Mouse (Mus musculus): ENCODE results near the gene Sptssa. TPM values are rescaled to one million over a fixed set of nuclear protein-coding genes. Genes with fewer than 3 reads are reported as not detected.
"Not testable (repeated sequence)": the region's sequence is repeated elsewhere in the genome, so short reads cannot be mapped to it uniquely, and the experiment has no call there.

Sptssa gene
- 100 to 1,000 TPM; 190 to 247 (median 231) TPM for polyA plus RNA-seq (2017; shearing (Covaris generic))

DNA sequence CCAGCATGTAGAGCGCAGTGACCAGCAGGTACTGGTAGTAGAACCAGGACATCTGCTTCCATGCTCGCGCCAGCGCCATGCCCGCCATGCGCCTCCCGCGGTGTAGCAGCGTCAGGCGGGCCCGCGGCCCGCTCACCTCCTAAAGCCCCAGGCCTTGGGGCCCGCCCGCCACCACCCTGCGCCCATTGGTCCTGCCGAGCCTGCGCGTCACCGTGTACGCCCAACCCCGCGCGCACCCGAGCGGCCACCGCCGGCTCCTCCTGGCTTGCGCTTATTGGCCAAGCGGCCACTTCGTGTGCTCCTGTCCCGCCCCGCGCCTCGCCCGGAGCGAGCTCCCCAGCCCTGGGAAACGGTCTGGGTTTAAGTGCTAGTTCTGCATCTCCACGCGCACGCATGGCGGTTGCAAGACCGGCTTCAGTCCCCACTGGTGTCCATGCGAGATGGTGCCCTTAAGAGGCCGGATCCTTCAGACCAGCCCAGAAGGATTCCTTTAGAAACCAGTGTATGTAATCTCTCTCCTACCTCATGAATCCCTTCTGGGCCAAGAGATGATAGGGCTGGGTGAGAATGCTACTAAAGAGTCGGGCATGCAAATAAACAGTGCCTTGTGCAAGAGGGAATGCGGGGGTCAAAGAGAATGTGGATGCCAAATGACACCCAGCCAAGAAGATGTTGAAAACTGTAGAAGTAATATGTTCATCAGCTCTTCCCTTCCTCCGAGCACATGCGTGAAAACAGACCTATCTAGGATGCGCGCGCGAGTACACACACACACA lies at the start of gene Sptssa:
TSS of gene Sptssa (minus strand) at position 178 of the 776 bp plus-strand sequence.
- ATAC-seq: peak; percentile 97

DNA sequence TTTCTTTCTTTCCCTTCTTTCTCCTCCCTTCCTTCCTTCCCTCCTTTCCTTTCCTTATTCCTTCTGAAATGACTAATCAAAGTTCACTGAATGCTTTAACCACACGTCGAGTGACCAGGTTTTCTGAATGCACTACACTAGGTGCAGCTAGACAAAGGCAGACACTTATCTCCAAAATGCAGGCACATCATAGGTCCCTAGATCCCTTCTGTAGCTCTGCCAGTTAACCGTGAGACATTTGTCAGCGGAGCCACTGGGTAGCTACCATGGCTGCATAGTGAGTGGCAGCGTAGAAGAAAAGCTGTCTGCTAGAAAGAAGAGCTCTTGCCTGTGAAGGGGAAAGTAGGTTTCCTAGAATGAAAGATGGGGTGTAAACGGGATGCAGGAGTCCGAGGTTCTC lies 43.0 kb upstream of the Sptssa start:
- ATAC-seq: no peak

DNA sequence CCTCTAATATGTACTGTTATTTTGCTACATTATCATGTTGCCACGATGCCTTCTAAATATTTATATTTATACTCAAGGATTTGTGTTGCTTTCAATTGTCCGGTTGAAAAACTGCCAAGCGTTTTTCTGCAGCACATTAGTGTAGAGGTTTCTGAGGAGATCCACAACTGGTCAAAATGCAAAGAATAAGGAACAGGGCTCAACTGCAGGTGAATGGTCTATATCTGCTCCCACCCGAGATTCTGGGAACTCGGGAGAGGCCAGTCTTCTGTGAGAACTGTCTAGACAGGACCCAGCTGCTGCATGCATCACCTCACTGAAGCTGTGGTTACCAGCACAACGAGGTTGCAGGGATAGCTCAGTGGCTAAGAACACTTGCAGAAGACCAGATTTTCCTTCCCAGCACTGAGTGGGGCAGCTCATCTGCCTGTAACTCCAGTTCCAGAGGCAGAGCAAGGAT lies 41.4 kb upstream of the Sptssa start:
- ATAC-seq: no peak

DNA sequence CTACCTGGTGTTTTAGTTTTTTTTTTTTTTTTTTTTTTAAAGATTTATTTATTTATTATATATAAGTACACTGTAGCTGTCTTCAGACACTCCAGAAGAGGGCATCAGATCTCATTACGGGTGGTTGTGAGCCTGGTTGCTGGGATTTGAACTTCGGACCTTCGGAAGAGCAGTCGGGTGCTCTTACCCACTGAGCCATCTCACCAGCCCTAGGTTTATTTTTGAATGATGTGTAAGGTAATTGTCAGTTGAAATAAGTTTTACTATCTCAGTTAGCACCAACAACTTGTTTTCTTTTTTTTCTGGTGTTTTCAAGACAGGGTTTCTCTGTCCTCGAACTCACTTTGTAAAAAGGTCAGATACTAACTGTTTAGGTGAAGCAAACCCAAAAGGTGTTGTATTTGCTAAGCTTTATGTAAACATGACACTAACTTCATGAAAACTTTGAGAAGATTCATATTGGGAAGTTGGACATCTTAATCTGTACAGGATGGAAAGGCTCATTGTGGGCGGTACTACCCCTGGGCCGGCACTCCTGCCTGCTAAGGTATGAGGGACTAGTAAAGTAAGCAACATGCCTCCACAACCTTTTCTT lies 40.7 kb upstream of the Sptssa start:
- ATAC-seq: no peak

DNA sequence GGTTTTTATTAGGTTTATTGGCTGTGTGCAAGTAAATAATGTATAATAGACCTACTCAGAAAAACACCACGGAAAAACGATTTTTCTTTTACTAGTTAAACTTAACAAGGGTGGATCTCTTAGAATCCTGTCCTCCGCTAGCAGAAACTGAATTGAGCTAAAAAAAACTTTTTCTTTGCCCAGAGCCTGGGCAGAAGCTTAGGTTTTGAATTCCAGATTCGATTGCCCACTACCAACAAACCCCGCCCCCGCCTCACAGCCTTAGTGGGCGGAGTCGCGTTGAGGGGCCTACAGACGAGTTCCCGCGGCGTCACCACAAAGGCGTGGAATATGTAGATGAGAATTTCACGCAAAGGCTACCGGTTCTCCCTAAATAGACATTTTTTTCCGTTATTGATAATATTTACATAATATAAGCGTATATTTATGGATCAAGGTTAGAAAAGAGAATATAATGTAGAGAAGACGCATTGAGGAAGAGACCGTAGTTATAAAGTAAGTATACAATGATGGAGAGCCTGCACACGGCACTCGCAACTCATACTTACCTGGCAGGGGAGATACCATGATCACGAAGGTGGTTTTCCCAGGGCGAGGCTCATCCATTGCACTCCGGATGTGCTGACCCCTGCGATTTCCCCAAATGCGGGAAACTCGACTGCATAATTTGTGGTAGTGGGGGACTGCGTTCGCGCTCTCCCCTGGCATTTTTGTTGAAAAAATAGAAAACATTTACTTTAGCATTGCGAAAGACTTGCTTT lies 40.0 kb upstream of the Sptssa start:
- peak; percentile 74 for ATAC-seq

DNA sequence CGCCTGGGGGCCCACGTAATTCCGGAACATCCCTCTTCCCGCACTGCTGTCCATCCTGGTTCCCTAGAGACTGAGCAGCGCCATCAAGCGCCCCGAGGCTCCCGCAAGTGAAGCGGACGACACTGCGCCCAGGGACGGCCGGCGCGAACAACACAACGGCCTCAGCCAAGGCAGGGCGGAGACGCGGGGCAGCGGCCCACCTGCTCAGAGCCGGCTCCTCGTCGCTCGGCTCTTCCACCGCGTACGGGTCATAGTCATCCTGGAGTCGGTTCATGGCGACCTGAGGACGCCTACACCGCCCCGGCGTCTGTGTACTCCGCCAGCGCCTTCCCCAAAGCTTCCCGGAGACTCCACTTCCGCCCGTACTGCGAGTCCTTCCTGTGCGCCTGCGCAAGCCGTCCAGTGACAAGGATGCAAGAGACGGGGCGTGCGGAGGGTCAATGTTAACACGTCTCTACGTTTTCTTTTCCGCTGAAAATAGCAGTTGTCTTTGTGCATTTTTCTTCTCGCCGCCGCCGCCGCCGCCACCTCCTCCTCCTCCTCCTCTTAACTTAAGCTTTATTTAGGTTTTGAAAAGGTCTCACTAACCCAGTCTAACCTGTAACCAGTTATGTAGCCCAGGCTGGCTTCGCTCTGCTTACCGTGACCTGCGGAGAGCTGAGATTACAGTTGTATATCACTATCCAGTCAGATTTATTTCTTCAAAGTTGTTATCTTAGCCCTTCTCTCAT lies 39.3 kb upstream of the Sptssa start, which contains the start of gene Eapp:
TSS of gene Eapp (minus strand) at position 387 of the 731 bp plus-strand sequence.
- peak; percentile 72 for ATAC-seq

DNA sequence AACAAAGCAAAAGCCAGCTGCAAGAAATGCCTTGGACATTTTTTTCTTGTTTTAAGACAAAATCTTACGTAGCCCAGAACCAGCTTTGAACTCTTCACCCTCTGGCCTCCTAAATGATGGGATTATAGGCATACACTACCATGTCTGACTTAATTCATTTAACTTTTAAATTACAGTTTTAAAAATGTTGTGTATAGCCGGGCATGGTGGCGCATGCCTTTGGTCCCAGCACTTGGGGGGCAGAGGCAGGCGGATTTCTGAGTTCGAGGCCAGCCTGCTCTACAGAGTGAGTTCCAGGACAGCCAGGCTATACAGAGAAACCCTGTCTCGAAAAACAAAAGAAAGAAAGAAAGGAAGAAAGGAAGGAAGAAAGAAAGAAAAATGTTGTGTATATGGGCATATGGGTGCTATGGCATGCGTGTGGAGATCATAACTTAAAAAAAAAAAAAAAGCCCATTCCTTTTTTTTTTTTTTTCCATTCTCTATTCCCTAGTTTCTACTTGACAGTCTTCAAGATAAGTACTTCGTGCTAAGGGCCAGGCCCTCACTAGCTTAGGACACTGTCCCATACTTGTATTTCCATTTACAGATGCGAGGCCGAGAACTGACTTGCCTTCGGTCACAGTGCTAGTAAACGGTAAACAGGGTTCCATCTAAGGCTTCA lies 38.6 kb upstream of the Sptssa start:
- no peak for ATAC-seq

DNA sequence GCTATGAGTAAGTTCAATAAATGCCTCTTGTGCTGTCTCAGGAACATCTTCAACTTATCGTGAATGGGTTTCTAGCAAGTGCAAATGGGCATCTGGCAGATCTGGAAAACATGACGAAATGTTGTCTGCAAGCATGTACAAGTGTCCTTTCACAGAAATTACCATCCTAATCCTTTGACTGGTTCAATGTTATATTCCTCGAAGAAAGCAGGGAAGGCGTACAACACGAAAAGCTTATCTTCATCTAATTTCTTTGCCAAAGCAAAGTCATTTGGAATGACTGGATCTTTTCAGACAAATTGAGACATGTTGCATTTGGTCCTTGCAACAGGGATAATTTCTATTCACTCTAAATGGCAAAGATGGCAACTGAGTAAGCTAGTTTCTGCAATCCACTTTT lies 32.7 kb upstream of the Sptssa start:
- ATAC-seq: no peak

DNA sequence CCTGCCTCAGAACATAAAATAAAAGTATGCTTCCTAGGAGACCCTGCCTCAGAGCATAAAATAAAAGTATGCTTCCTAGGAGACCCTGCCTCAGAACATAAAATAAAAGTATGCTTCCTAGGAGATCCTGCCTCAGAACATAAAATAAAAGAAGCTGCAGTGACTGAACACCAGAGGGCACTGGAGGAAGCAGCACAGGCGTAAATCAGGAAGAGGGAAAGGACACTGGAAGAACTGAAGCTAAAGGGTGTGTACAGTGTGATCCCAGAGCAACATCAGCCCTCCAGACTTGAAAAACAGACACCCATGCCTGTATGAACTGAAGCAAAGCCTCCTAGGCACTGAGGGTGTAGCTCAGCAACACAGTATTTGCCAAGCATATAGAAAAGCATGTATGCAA lies 26.8 kb upstream of the Sptssa start:
- no peak for ATAC-seq

DNA sequence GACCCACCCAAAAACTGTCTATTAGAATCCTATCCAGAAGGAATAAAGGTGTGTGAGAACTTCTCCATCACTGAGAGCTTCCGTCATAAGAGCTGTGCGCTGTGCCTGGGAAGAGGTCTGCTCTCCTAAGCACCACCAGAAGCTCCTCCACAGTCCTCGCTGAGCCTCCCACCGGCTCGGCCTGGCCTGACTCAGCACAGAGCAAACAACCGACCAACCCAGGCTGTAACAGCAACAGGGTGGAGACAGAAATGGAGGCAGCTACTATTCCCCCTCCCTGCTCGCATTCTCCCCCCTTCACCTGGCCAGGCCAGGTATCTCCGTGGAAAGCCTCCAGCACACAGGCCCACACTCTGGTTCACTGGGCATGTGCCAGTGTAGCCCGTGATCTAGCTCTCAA lies 20.3 kb upstream of the Sptssa start:
- ATAC-seq: no peak

DNA sequence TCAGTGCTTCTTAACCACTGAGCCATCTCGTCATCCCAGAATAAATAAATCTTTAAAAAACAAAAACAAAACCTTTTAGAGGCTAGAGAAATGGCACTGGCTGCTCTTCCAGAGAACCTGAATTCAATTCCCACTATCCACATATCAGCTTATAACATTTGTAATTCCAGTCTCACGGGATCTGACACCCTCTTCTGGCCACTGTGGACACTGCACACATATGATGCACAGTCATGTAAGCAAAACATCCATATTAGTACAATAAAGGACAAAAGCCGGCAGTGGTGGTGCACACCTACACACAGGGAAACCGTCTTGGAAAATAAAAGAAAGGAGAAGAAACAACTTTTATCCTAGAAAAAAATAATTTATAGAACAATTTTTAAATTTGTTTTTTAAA lies 19.0 kb upstream of the Sptssa start:
- ATAC-seq: no peak

DNA sequence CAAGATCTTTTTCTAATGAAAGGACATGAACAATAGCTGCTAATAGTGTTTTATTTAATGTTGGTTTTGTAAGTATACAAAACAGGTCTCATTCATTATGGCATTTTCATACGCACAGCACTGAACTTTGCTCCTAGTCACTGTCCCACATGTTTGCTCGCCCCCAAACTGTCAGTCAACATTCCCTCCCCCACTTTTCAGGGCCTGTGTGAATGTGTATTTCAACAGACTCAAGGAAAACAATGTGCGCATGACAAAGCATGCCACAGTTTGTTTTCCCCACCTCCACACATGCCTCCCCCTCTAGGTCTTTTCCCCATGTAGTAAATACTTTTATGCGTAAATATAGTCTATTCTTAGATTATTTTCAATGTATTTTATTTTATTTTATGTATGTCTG lies 14.9 kb upstream of the Sptssa start:
- no peak for ATAC-seq

DNA sequence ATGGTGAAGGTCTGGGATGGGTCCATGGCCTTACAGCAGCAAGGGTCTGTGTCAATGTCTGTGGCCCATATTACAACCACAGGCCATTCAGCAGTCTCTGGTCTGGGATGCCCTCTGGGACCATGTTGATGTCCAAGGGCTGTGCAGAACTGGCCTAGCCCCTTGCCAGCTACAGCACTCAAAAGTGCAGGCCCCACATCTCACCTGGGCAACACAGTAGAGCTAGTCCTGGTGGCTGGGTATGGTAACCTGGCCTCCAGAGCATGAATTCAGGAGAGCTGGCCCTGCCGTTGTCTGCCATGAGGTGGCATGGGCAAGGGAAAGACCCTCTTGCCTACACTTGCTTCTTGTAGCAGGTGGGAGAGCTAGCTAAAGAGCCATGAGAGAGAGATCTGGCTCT lies 11.8 kb upstream of the Sptssa start:
- ATAC-seq: no peak

DNA sequence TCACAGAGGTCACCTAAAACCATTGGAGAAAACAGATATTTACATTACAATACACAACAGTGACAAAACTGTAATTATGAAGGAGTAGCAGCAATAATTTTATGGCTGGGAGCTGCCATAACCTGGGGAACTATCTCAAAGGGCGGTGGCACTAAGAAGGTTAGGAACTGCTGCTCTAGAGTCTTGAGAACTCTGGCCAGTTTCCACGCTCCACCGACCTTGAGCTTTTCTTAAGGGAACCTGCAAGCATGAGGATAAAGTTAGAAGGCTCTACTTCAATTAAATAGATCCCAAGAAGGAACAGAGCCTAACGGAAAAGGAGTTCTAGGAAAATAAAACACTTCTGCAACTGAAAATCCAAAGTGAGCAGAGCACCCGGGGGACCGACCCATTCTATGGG lies 9.2 kb upstream of the Sptssa start:
- no peak for ATAC-seq

DNA sequence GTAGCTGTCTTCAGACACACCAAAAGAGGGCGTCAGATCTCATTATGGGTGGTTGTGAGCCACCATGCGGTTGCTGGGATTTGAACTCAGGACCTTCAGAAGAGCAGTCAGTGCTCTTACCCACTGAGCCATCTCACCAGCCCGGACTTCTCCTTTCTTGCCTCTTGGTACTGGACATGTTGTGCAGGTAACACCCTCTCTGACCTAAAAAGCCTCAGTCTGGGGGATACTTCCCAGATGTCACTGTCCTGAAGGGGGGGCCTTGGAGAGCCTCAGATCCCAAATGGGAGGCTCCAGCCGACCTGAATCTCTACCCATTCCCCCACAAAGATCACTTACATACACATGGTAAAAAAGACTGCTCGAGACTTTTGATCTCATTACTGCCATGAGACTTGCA lies 5.1 kb upstream of the Sptssa start:
- not testable (repeated sequence) for ATAC-seq

DNA sequence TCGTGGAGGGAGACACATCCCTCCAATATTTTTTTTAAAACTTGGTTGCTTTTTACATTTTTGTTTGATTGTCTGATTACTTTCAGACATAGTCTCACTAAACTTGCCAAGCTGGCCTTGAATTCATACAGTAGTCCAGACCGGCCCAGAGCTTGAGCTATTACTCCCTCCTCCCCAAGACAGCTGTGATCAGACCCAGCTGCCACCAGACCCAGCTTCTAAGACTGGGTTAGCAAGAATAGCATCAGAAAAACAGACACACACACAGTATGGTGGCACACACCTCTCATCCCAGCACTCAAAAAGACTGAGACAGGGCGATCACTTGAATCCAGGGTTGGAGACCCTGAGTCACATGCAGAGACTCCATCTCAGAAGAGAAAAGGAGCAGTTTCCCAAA lies 3.5 kb upstream of the Sptssa start:
- ATAC-seq: no peak

DNA sequence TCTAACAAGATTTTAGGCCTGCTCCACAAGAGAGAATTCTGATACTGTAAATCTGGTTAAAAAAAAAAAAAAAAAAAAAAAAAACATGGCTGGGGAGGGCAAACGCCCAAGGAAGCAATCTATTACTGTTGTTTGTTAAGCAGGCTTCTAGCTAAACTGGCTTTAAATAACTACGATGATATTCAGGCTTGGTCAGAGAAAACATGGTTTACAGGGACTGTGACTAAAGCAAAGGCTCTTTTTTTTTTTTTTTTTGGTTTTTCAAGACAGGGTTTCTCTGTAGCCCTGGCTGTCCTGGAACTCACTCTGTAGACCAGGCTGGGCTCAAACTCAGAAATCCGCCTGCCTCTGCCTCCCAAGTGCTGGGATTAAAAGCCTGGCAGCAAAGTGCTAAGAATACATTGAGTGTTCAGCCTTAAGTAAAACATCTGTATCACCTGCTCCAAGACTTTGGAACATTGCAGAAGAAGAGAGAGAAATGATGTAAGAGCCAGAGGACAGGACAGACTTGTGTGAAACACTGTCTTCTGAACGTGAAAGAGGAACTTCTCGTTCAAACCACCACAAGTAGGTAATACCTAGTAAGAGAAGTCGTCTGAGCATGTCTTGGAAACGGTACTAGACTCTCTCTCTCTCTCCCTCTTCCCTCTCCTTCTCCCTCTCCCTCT lies 2.2 kb upstream of the Sptssa start:
- ATAC-seq: no peak

DNA sequence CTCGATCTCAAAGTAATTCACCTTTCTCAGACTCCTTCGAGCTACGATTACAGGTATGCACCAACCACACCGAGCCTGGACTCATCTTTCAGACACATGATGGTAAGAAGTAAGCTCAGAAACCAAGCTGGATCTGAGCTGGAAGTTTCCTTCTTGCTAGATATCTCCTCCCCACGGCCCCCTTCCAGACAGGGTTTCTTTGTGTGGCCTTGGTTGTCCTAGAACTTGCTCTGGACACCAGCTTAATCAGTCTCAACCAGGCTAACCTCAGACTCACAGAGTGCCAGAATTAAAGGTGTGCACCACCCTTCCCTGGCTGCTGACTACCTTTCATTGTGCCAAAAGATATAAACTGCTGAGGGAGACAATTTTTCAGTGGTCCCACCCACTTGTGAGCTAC lies 1.6 kb upstream of the Sptssa start:
- no peak for ATAC-seq

DNA sequence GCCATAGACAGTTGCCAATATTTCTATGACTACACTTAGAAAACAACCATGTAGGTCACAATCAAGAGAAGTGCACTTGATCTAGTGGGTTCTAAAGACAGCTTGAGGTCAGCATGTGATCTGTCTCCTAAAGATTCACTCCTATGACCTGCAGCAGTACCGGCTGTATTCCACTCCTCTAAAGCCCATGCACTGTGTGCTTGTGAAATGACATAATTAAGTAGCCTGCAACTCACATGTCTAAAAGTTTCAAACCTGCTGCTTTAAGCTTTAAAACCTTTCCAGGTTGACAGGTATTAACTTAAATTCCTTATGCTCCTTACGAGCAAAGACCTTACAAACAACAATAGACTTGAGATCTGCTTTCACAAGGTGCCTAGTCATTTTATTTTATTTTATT lies 853 bp upstream of the Sptssa start:
- ATAC-seq: no peak

DNA sequence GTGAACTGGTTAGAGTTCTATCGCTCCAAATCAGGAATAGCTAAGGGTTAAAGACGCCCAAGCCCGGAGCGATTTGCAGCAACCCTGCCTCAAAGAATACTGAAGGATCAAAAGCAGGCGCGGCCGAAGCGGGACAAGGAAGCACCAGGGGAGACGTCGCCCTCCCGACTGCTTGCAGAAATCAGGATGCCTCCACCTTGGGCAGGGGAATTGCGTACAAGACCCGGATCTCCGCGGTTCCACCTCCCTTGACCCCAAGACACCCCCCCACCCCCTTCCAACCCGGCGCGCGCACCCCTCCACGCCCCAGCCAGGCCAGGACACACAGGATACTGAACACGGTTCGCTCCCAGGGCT lies 356 bp downstream of the Sptssa start:
- no peak for ATAC-seq

DNA sequence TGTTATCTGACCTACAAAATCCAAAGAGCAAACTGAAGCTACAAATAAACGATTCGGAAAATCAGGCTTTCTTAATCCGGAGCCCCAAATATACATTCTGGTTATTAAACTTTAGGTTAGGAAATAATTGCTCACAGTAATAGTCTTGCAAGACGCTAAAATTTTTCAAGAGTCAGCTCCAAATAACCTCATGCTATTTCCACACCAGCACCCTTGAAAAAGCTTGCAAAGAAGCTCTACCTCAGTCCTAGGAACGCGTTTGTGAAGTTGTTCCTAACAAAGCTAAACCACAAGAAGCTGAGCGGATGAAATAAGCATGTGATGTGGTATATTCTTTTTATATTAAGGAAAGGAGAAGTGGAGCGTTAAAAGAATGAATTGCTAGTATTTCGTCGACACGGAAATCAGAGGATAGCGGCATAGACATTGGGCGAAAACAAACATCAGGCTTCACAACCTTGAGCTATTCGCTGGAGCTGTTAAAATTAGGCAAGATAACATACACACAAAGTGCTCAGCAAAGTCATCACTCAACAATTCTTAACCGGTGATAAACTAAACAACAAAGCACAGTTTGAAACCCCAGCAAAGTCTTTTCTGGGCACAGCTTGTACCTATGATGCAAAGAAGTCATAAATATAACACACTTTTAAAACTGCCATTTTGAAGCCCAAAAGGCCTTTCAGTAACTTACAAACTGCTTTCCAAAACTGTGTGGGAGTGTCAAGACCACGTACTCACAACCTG lies 908 bp downstream of the Sptssa start:
- no peak for ATAC-seq

Measured in inflammation-experienced regulatory T-cells, adult 6 months (primary cell).